ENCODE assay signal across 13 mouse cellular contexts in genomic region chr1:180762180-180762579, GRCm38 (mm10). TPM values are rescaled to one million over a fixed set of nuclear protein-coding genes. Genes with fewer than 3 reads are reported as not detected.
DNase-seq lines count a peak whose midpoint lies in the region; ATAC-seq lines count a peak whose summit lies in the region.
"Had no signal": no experiment of that assay in that cellular context is flagged by ENCODE, and none has a peak within 500 bp of the region (broad histone marks: within the 10 kb centered on the region; RNA-seq: fewer than 3 reads in every experiment).

No protein-coding gene starts in this region.

- no peak overlapping the region for H3K4me2 ChIP-seq in intestine, embryonic 15.5 days (replicated peaks)

- no peak overlapping the region for H3K4me3 ChIP-seq in intestine, embryonic 15.5 days (replicated peaks)

- intact Hi-C loops in left cerebral cortex, postnatal 36 days (cut with DNase I) = loop anchor here (10.0 kb wide), 1 partner anchor 177 kb away; no protein-coding TSS in a partner anchor

- no peak overlapping the region for H3K9ac ChIP-seq in intestine, embryonic 15.5 days

- no peak overlapping the region for H3K27ac ChIP-seq in intestine, embryonic 15.5 days

- peak; percentile 37 to 63 for DNase-seq in lung, adult 18-20 months
- no peak for DNase-seq in lung, postnatal 14 days
- DNase-seq in lung, postnatal 25 days (ENCODE audit: low spot score) = peak; percentile 26
- no peak for DNase-seq in left cerebral cortex, adult 18-20 months (ENCODE audit: low spot score in 2 of 2)
- no peak for DNase-seq in spleen, postnatal 10 days (ENCODE audit: low spot score in 2 of 2)
- no peak for DNase-seq in left cerebral cortex, postnatal 36 days (ENCODE audit: low spot score in 2 of 2)
- DNase-seq: cerebellum, adult 11-12 months; heart, adult 18-20 months; kidney, postnatal 14 days; layer of hippocampus, adult 9-11 months; midbrain, embryonic 14.5 days had no signal

- 61% methylated on average over 11 of the region's 11 CpGs for WGBS in intestine, embryonic 15.5 days

- no peaks in the 10 kb centered on the region for H3K36me3 ChIP-seq in intestine, embryonic 15.5 days

- no peaks in the 10 kb centered on the region for H3K27me3 ChIP-seq in intestine, embryonic 15.5 days (replicated peaks)

- peaks cover 11% of the 10 kb centered on the region for H3K4me1 ChIP-seq in intestine, embryonic 15.5 days (replicated peaks)

- 0 out of 2 replicates have a peak, but pooled peaks have one; percentile 52 for ATAC-seq in intestine, embryonic 15.5 days
- ATAC-seq: forebrain, embryonic 14.5 days had no signal

- H3K9me3 ChIP-seq in intestine, embryonic 15.5 days = no peaks in the 10 kb centered on the region

RNA-seq across cellular contexts. Expression of gene Acbd3, which starts 36.3 kb away (rescaled TPM):
- polyA plus RNA-seq in intestine, embryonic 15.5 days (2015; fragmentation: Nextera tagmentation; extraction: Ambion mirVana) = 18.8 and 20.0 TPM in 2 replicates
- total RNA-seq in left cerebral cortex, adult 18-20 months (2021) = 10 to 100 TPM; 36.3 to 36.7 TPM
- total RNA-seq in left cerebral cortex, postnatal 36 days (2021) = 10 to 100 TPM; 30.1 to 35.1 TPM

RNA-seq across cellular contexts. Expression of gene H3f3a, which starts 51.6 kb away (rescaled TPM):
- polyA plus RNA-seq in intestine, embryonic 15.5 days (2015; fragmentation: Nextera tagmentation; extraction: Ambion mirVana) = 1,771 and 1,977 TPM in 2 replicates
- total RNA-seq in left cerebral cortex, adult 18-20 months (2021) = 100 to 1,000 TPM; 249 to 263 TPM
- total RNA-seq in left cerebral cortex, postnatal 36 days (2021) = 100 to 1,000 TPM; 274 to 285 TPM

Comparison
In these comparisons a context has a peak if more than half of its experiments do, and no peak if none do; other contexts are left out.
1. DNase-seq: peak in lung, adult 18-20 months (2 of 2) and lung, postnatal 25 days (single experiment); none in lung, postnatal 14 days (single experiment), left cerebral cortex, adult 18-20 months (0 of 2), spleen, postnatal 10 days (0 of 2) and left cerebral cortex, postnatal 36 days (0 of 2).